Mouse (Mus musculus): ENCODE measurements around the gene Spast.

- TF ChIP-seq CTCF (IDR thresholded peaks at IDR 0.05; ENCODE audit: low read depth, low read length) (no peak), POLR2A (IDR thresholded peaks at IDR 0.05; ENCODE audit: borderline replicate concordance, low read depth, low read length) (no peak)
Observed at GRCm38 (mm10) chr17:74318721-74319120, 20.1 kb upstream of the Spast start.

Measured in bone marrow macrophage, adult 2 months (primary cell).